20 mouse cellular contexts compared by ENCODE assay signal in genomic region chr19:40442377-40442776, GRCm38 (mm10).
A peak's percentile ranks its signal among the peaks of the same experiment; 100 is the strongest.
DNase-seq lines count a peak whose midpoint lies in the region; ATAC-seq and TF ChIP-seq lines count a peak whose summit lies in the region.
"Had no signal": no experiment of that assay in that cellular context is flagged by ENCODE, and none has a peak within 500 bp of the region (broad histone marks: within the 10 kb centered on the region; RNA-seq: fewer than 3 reads in every experiment).

No protein-coding gene starts in this region.

- H3K4me2 ChIP-seq in liver, postnatal 0 days (ENCODE audit: low read depth, low read length) = no peak overlapping the region
- H3K4me2 ChIP-seq: limb, embryonic 13.5 days; neural tube, embryonic 13.5 days had no signal

- TF ChIP-seq EP300 in liver, postnatal 0 days (IDR thresholded peaks at IDR 0.05; ENCODE audit: low read depth) = no peak

- no peaks in the 10 kb centered on the region for H3K27me3 ChIP-seq in liver, postnatal 0 days (ENCODE audit: insufficient read depth, low read length)
- H3K27me3 ChIP-seq: limb, embryonic 13.5 days; neural tube, embryonic 13.5 days; Patski had no signal

- no peak for TF ChIP-seq CTCF in liver, postnatal 0 days (IDR thresholded peaks at IDR 0.05; ENCODE audit: low read depth)

- no peak for ATAC-seq in liver, postnatal 0 days
- peak; percentile 21 to 49; a peak in 1 of 4 replicates for ATAC-seq in hematopoietic stem cell, adult 5-6 weeks (replicated peaks in 1 of 2; ENCODE audit: insufficient read depth in 1 of 2, low FRiP score in 2 of 2, low TSS enrichment in 1 of 2, low read depth in 1 of 2, poor library complexity in 2 of 2, severe bottlenecking in 2 of 2)
- peak; percentile 78 for ATAC-seq in megakaryocyte-erythroid progenitor cell, adult 5-6 weeks (replicated peaks; ENCODE audit: low FRiP score, low TSS enrichment, poor library complexity, severe bottlenecking)
- ATAC-seq: forebrain, postnatal 0 days; Patski had no signal

- no peak overlapping the region for H3K27ac ChIP-seq in liver, postnatal 0 days (ENCODE audit: low read depth)
- H3K27ac ChIP-seq: limb, embryonic 13.5 days; midbrain, embryonic 10.5 days; neural tube, embryonic 13.5 days had no signal

- intact Hi-C loops in heart, postnatal 36 days (cut with DNase I) = no loop called here

- no peaks in the 10 kb centered on the region; the same call in 1 of the 2 replicates for H3K4me1 ChIP-seq in liver, postnatal 0 days (ENCODE audit: insufficient read depth)

- no peak overlapping the region for H3K4me3 ChIP-seq in liver, postnatal 0 days (ENCODE audit: low read depth, low read length)
- H3K4me3 ChIP-seq: erythroblast, embryonic 14.5 days; layer of hippocampus, adult 2 months; limb, embryonic 13.5 days; midbrain, embryonic 10.5 days; neural tube, embryonic 13.5 days had no signal

- no peak overlapping the region for H3K9ac ChIP-seq in liver, postnatal 0 days (replicated peaks)
- H3K9ac ChIP-seq: forebrain, postnatal 0 days; limb, embryonic 13.5 days; neural tube, embryonic 13.5 days had no signal

- peak; percentile 79 for DNase-seq in heart, adult 11 months
- no peak for DNase-seq in heart, postnatal 36 days
- peak; percentile 44 for DNase-seq in liver
- no peak for DNase-seq in liver, postnatal 0 days
- DNase-seq in urinary bladder, postnatal 14 days (ENCODE audit: low spot score) = no peak
- DNase-seq in testis, postnatal 10 days (ENCODE audit: low spot score) = no peak
- DNase-seq: cerebellum, adult 2 months; forebrain, postnatal 0 days; gastrocnemius, postnatal 10 days; lung, postnatal 14 days; right cerebral cortex, postnatal 25 days; thymus, adult 2 months had no signal

- 46% methylated on average over 3 of the region's 3 CpGs for WGBS in liver, postnatal 0 days (ENCODE audit: insufficient replicate concordance)

- no peaks in the 10 kb centered on the region for H3K9me3 ChIP-seq in liver, postnatal 0 days (ENCODE audit: low read length)
- H3K9me3 ChIP-seq: limb, embryonic 13.5 days; midbrain, embryonic 10.5 days; neural tube, embryonic 13.5 days had no signal

- peaks cover 3% of the 10 kb centered on the region; the same call in 1 of the 2 replicates for H3K36me3 ChIP-seq in liver, postnatal 0 days (replicated peaks; ENCODE audit: insufficient read depth, low read length)
- H3K36me3 ChIP-seq: midbrain, embryonic 10.5 days had no signal

Comparison
In these comparisons a context has a peak if more than half of its experiments do, and no peak if none do; other contexts are left out.
1. DNase-seq: peak in heart, adult 11 months (single experiment) and liver (single experiment); none in heart, postnatal 36 days (0 of 2), liver, postnatal 0 days (single experiment), urinary bladder, postnatal 14 days (single experiment) and testis, postnatal 10 days (single experiment).